8 mouse cellular contexts compared by ENCODE assay signal in genomic region chr19:6117986-6118676, GRCm38 (mm10). TPM values are rescaled to one million over a fixed set of nuclear protein-coding genes. Genes with fewer than 3 reads are reported as not detected.
A peak's percentile ranks its signal among the peaks of the same experiment; 100 is the strongest.
DNase-seq lines count a peak whose midpoint lies in the region; TF ChIP-seq lines count a peak whose summit lies in the region.

Gene Sac3d1 (minus strand): TSS chr19:6118650.

- no peaks in the 10 kb centered on the region for H3K4me1 ChIP-seq in cortical plate, adult 2 months (ENCODE audit: control insufficient read depth, insufficient read depth, low read length)
- peaks cover 51% of the 10 kb centered on the region for H3K4me1 ChIP-seq in megakaryocyte, embryonic 14.5 days

- TF ChIP-seq POLR2A in cortical plate, adult 2 months (IDR thresholded peaks at IDR 0.05; ENCODE audit: extremely low read depth, insufficient read depth, low read length) = peak; percentile 81

- no peaks in the 10 kb centered on the region for H3K9me3 ChIP-seq in megakaryocyte, embryonic 14.5 days

- H3K27me3 ChIP-seq in megakaryocyte, embryonic 14.5 days (replicated peaks) = no peaks in the 10 kb centered on the region

- H3K36me3 ChIP-seq in megakaryocyte, embryonic 14.5 days (replicated peaks; ENCODE audit: low read length) = peaks cover 69% of the 10 kb centered on the region

- no peak for TF ChIP-seq CTCF in cortical plate, adult 2 months (IDR thresholded peaks at IDR 0.05; ENCODE audit: extremely low read depth, insufficient read depth, low read length)

- peak within 1 kb of the TSS; percentile 51 for H3K4me3 ChIP-seq in cortical plate, adult 2 months (ENCODE audit: insufficient read depth, low read length)
- H3K4me3 ChIP-seq in megakaryocyte, embryonic 14.5 days (replicated peaks) = peak within 1 kb of the TSS; percentile 98

- peak within 1 kb of the TSS; percentile 85 for H3K27ac ChIP-seq in cortical plate, adult 2 months (ENCODE audit: insufficient read depth, low read length)

- DNase-seq in adipocyte (ENCODE audit: low spot score) = peak; percentile 96
- DNase-seq in gastrocnemius, adult 8-10 months (ENCODE audit: low spot score in 2 of 2) = peak; percentile 76 to 79
- peak; percentile 88 for DNase-seq in hindlimb bud, embryonic 11.5 days (ENCODE audit: extremely low spot score, low read depth, low spot score)
- DNase-seq in left cerebral cortex, adult 8-10 months (ENCODE audit: low spot score in 2 of 2) = peak; percentile 80 to 86
- peak; percentile 94 for DNase-seq in right cerebral cortex, postnatal 10 days (ENCODE audit: low spot score in 2 of 2)
- DNase-seq in urinary bladder, postnatal 4 days (ENCODE audit: low spot score in 2 of 2) = peak; percentile 79 to 88

RNA-seq across cellular contexts. Expression of gene Sac3d1, which starts in this region (rescaled TPM):
- polyA plus RNA-seq in cortical plate, adult 2 months (2012; rRNA removed) = 31.8 and 35.1 TPM in 2 replicates
- 10 to 100 TPM in 3 of 4 experiments, 1 to 10 TPM in 1; 8.8 to 11.4 (median 11.3) TPM for total RNA-seq in gastrocnemius, adult 8-10 months (2022)
- total RNA-seq in left cerebral cortex, adult 8-10 months (2022) = 10 to 100 TPM; 13.0 to 20.1 (median 16.1) TPM
- 66.7 and 124 TPM in 2 replicates for polyA plus RNA-seq in megakaryocyte, embryonic 14.5 days (2012; ENCODE audit: insufficient read depth, low replicate concordance)

Comparison
In these comparisons a context has a peak if more than half of its experiments do, and no peak if none do; other contexts are left out.
1. Peak in every context shown above with its lines: DNase-seq, H3K4me3 ChIP-seq and H3K27ac ChIP-seq.